Mouse (Mus musculus) subcutaneous adipose tissue, adult 2 months (tissue): Measurements from ENCODE around the gene H60b. TPM values are rescaled to one million over a fixed set of nuclear protein-coding genes. Genes with fewer than 3 reads are reported as not detected.

Experiments used
- polyA plus RNA-seq: library from polyadenylated mRNA; depleted of rRNA; stranded (reverse); fragments of >200 nt; gene quantifications from 2 replicates; pipeline ENCODE4 v1.2.3, GENCODE M21; 2012; ENCODE audit warnings: low replicate concordance; rRNA removed

Gene H60b
- polyA plus RNA-seq = not detected in 2 replicates

GRCm38 (mm10) chr10:22158310-22158999, at the start of gene H60b, which contains the start of gene Raet1e:
Gene H60b (plus strand): TSS chr10:22158586.
Gene Raet1e (plus strand): TSS chr10:22158569.

GRCm38 (mm10) chr10:22149073-22149690, 9.2 kb upstream of the H60b start, which contains the start of gene E030030I06Rik:
Gene E030030I06Rik (minus strand): TSS chr10:22149270.

Other genes starting within 250 kb of the H60b start
- gene 4930444G20Rik, start 90.5 kb upstream of the H60b start, polyA plus RNA-seq = not detected in 2 replicates
- gene E030030I06Rik, start 9.3 kb upstream of the H60b start, polyA plus RNA-seq = 2.2 and 2.5 TPM in 2 replicates
- gene Raet1e, start within 50 bp of the H60b start, polyA plus RNA-seq = 0.26 and 1.3 TPM in 2 replicates
- gene Raet1d, start 202.0 kb downstream of the H60b start, polyA plus RNA-seq = 0.37 TPM in 1 of 2 replicates, not detected in the other